Mouse (Mus musculus) C2C12 (cell line): ENCODE results near the gene Gm20909. TPM values are rescaled to one million over a fixed set of nuclear protein-coding genes. Genes with fewer than 3 reads are reported as not detected.
"Not testable (repeated sequence)": the region's sequence is repeated elsewhere in the genome, so short reads cannot be mapped to it uniquely, and the experiment has no call there.

ENCODE experiments used
- H3K27me3 ChIP-seq: one replicate; pipeline ENCODE4 v1.6.1; 2011; ENCODE audit not compliant: control insufficient read depth, insufficient read depth, insufficient read length
- H3K36me3 ChIP-seq: one replicate; pipeline ENCODE4 v1.6.1; 2011; ENCODE audit not compliant: control insufficient read depth, insufficient read depth
- H3K4me3 ChIP-seq: one replicate; pipeline ENCODE4 v1.5.1; 2011; ENCODE audit warnings: mild to moderate bottlenecking, control low read depth; ENCODE audit not compliant: poor library complexity, insufficient read depth, severe bottlenecking
- H3K79me2 ChIP-seq: one replicate; pipeline ENCODE4 v1.6.1; 2011; ENCODE audit not compliant: control insufficient read depth, insufficient read depth
- H3K79me3 ChIP-seq: one replicate; pipeline ENCODE4 v1.6.1; 2011; ENCODE audit warnings: low read depth, control low read depth
- H3ac ChIP-seq: one replicate; pipeline ENCODE3; 2011; ENCODE audit warnings: low read depth; ENCODE audit not compliant: control insufficient read depth, insufficient read length
- long read RNA-seq, 2 experiments: library from polyadenylated mRNA; unstranded; transcript quantifications; one replicate each; pipeline ENCODE4 v2.0.0; 2019 to 2020
- polyA plus RNA-seq: library from polyadenylated mRNA; unstranded; fragments of >200 nt; fragmentation: generic; extraction: Trizol; gene quantifications from one replicate; pipeline ENCODE4 v1.2.1, GENCODE M21; 2012; ENCODE audit warnings: missing spikeins

Gene Gm20909
- not detected for polyA plus RNA-seq
- long read RNA-seq, experiment 1 = 0 reads
- long read RNA-seq, experiment 2 = 0 reads

GRCm38 (mm10) chrY:21164270-21164669 lies at the start of gene Gm20909:
TSS of gene Gm20909 (plus strand) at chrY:21164570.
- H3K27me3 ChIP-seq, H3ac ChIP-seq, H3K79me2 ChIP-seq: not testable (repeated sequence)

More at GRCm38 (mm10) chrY:21164270-21164669, at the start of gene Gm20909:
- H3K4me3 ChIP-seq, H3K79me3 ChIP-seq, H3K36me3 ChIP-seq: not testable (repeated sequence)

Other genes with a start within 250 kb of the Gm20909 start
- gene Gm29866, start 170.9 kb upstream of the Gm20909 start, polyA plus RNA-seq = not detected
- gene Gm20865, start 77.0 kb downstream of the Gm20909 start, polyA plus RNA-seq = not detected